Mouse (Mus musculus) c-Kit-positive CD71-negative TER-119-negative erythroid progenitor cells, embryonic 14.5 days (primary cell): Measurements from ENCODE around the gene Emilin1.

Source experiments
- DNase-seq: peaks from one replicate; pipeline ENCODE4 v3.0.0-alpha.2; 2013; ENCODE audit warnings: low read depth

The Emilin1 gene

GRCm38 (mm10) chr5:30907413-30908059, 5.7 kb upstream of the Emilin1 start, which contains the start of gene Ost4:
Ost4 (minus strand) TSS chr5:30907788.
- peak; percentile 93 for DNase-seq

- no peak for DNase-seq
These were observed 4.5 kb upstream of the Emilin1 start for GRCm38 (mm10) chr5:30908426-30909299.

GRCm38 (mm10) chr5:30909300-30909659, 3.9 kb upstream of the Emilin1 start:
- no peak for DNase-seq

- no peak for DNase-seq
These were observed 3.3 kb upstream of the Emilin1 start for GRCm38 (mm10) chr5:30909863-30910262.

DNA sequence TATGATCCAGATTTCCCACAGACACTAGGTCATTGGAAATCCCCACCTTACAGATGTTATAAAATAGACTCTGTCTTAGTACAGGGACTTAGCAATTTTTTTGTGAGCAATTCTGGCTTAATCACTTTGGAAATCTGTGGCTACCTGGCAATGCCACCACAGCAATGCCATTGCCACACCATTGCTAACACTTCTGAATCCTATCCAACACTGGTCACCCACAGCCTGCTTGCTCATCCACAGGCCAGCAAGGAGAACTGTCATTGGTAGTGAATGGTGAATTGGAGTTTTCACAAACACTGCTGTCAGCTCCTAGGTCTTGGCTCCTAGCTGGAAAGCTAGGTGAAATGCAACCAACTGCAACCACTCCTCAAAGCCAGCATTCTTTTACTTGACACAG, 2.7 kb upstream of the Emilin1 start:
- DNase-seq: no peak

- DNase-seq: no peak
These were observed 1.0 kb upstream of the Emilin1 start for GRCm38 (mm10) chr5:30912156-30912555.

DNA sequence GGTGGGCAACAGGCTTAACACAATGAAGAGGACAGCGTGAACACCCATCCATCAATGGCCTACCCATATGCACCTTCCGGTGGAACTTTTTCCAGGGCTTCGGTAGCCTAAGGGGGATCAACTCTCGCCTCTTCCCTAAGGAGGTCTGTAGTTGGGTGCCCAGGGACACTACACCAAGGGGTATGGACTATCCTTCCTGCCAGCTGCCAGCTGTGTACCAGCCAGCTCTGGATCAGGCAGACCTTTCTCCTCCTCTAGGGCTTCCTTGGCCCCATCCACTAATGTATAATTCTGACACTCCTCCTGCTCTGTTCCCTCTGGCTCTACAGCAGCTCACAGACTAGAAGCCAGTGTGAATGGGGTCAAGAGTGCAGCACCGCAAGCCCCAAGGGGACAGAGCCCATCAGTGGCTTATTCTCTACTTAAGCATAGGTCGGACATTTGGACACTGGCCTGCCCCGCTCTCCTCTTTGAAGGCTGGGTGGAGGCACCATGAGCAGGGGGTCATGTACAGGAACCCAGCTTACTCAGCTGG, 966 bp downstream of the Emilin1 start:
- no peak for DNase-seq

GRCm38 (mm10) chr5:30914849-30915248, 1.6 kb downstream of the Emilin1 start:
- DNase-seq: no peak

DNA sequence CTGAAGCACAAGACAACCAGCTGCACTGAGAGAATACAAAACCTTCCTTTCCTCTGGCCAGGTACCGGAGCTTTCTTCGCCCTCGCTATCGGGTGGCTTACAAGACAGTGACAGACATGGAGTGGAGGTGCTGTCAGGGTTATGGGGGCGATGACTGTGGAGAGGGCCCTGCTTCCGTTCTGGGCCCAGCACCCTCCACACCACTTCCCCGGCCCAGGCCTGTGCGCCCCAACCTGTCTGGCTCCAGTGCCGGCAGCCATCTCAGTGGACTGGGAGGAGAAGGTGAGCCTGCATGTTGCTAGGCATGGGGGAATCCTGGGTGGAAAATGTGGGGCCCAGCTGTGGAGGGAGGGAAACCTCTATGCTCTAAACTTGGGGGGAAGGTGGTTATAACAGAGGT, 2.3 kb downstream of the Emilin1 start:
- no peak for DNase-seq

DNA sequence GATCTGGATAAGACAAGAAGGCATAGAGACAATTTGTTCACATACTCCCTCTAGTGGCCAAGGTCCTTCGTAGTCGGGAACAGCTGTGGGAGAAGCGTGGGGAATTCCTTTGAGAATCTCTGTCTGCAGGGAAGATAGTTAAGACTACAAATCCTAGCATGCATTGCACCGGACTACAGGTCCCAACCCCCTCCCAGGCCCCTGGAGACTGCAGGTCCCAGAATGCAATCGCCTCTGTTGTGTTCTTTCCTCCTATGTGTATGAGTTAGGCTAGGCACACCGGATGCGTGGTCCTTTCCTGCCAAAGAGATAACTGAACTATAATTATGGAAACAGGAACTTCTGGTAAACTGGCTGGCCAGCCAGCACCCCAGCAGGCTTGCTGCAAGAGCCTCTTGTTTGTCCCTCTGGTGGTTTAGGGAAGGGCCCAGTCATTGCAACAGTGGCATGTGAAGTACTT, 2.8 kb downstream of the Emilin1 start:
- DNase-seq: peak; percentile 72

DNA sequence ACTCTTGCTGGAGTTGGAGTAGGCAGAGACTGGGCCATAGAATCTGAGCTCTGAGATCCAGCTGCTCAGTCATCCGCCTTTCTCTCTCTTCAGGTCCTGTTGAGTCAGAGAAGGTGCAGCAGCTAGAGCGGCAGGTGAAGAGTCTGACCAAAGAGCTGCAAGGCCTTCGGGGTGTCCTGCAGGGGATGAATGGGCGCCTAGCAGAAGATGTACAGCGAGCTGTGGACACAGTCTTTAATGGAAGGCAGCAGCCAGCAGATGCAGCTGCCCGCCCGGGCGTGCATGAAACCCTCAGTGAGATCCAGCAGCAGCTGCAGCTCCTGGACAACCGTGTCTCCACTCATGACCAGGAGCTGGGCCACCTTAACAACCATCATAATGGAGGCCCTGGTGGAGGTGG, 3.6 kb downstream of the Emilin1 start:
- DNase-seq: no peak

DNA sequence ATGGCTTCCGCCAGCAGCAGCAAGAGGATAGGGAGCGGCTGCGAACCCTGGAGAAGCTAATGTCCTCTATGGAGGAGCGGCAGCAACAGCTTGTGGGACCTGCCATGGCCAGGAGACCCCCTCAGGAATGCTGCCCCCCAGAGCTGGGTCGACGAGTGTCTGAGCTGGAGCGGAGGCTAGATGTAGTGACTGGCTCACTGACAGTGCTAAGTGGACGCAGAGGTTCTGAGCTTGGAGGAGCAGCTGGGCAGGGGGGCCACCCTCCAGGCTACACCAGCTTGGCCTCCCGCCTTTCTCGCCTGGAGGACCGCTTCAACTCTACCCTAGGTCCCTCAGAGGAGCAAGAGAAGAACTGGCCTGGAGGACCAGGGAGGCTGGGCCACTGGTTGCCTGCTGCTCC, 4.1 kb downstream of the Emilin1 start:
- DNase-seq: no peak

DNA sequence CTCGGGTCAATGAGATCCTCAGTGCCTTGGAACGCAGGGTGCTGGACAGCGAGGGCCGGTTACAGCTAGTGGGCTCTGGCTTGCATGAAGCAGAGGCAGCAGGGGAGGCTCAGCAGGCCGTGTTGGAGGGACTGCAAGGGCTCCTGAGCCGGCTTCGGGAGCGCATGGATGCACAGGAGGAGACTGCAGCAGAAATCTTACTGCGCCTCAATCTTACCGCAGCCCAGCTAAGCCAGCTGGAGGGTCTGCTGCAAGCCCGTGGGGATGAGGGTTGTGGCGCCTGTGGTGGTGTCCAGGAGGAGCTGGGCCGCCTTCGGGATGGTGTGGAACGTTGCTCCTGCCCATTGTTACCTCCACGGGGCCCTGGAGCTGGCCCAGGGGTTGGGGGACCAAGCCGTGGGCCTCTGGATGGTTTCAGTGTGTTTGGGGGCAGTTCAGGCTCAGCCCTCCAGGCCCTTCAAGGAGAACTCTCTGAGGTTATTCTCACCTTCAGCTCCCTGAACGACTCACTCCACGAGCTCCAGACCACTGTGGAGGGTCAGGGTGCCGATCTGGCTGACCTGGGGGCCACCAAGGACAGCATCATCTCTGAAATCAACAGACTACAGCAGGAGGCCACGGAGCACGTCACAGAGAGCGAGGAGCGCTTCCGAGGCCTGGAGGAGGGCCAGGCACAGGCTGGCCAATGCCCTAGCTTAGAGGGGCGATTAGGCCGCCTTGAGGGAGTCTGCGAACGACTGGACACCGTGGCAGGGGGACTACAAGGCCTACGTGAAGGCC, 4.9 kb downstream of the Emilin1 start:
- DNase-seq: no peak

DNA sequence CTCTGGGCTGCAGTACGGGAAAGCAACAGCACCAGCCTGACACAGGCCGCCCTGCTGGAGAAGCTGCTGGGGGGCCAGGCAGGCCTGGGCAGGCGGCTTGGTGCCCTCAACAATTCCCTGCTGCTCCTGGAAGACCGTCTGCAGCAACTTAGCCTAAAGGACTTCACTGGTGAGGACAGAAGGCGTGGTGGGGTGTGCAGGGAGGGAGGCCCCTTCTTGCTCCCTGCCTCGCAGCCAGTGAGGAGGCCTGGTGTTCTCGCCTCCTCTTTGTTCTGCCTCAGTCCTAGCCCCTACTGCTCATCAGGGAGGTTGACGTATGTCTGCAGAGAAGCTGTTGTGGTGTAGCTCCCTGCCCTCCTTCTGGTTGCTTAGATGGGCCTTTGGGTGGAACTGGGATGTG, 5.5 kb downstream of the Emilin1 start:
- no peak for DNase-seq

DNA sequence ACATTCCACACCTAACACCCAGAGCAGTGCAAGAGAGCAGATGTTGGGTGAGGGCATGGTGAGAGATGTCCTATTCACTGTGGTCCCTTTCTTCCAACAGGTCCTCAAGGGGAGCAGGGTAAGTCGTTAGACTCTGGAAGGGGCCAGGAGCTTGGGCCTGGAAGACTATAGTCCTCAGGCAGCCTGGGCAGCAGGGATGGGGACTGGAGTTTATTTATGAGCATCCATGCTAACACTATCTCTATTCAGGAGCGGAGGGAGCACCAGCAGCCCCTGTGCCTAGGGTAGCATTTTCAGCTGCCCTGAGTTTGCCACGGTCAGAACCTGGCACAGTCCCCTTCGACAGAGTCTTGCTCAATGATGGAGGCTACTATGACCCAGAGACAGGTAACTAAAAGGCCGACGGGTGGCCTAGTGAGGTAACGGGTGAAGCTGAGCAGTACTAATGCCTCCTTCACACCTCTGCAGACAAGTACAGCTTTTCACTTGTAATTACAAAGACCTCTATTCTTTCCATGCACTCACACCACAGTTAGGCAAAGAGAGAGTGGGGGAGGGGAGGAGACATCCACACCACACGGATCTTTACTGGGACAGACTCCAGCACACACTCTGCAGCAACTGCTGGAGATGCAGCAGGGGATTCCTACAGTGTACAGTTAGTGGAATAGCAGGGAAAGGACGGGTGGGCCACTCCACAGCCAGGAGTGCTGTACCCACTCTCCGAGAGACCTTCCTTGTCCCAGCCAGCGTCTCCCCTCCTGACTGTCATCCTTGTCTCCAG, 6.8 kb downstream of the Emilin1 start:
- no peak for DNase-seq

DNA sequence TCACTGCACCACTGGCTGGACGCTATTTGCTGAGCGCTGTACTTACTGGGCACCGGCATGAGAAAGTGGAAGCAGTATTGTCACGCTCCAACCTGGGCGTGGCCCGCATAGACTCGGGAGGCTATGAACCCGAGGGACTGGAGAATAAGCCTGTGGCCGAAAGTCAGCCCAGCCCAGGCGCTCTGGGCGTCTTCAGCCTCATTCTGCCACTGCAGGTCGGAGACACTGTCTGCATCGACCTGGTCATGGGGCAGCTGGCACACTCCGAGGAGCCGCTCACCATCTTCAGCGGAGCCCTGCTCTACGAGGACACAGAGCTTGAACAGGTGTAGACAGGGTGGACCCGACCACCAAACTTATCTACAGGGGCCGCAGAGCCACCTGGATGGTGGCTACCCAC, 7.4 kb downstream of the Emilin1 start:
- no peak for DNase-seq

DNA sequence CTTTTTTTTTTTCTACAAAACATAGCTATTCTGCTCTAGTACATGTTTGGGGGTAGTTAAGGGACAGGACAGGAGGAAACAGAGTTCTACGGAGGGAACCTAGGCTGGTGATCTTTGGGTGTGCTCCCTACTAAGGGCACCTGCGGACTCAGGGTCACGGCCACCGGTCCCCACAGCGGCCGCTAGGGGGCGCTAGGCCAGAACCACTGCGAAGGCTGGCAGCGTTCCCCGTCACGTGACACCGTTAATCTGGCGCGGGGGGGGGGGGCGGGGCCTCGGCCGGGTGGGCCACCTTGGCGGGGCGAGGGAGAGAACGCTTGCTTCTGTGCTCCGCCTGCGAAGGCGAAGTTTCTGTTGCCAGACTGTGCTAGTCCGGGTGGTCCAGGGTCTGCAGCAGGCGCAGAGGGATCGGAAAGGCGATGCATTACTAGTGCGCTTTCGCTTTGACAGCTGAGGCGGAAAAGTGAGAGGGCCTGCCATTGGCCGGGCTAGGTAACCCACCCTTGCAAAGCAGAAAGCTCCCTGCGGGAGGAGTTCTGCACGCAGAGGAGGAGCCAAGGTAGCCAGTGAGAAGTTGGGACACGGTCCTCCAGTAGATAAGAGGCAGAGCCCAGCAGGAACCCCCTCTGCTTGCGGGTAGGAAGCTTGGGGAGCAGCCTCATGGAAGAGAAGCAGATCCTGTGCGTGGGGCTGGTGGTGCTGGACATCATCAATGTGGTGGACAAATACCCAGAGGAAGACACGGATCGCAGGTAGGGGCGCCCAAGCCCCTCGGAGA, 8.2 kb downstream of the Emilin1 start, which contains the start of gene Khk:
TSS of gene Khk (plus strand) at position 176 of the 778 bp plus-strand sequence.
- DNase-seq: peak; percentile 88

- no peak for DNase-seq
These were observed 9.4 kb downstream of the Emilin1 start for GRCm38 (mm10) chr5:30922581-30923041.

DNA sequence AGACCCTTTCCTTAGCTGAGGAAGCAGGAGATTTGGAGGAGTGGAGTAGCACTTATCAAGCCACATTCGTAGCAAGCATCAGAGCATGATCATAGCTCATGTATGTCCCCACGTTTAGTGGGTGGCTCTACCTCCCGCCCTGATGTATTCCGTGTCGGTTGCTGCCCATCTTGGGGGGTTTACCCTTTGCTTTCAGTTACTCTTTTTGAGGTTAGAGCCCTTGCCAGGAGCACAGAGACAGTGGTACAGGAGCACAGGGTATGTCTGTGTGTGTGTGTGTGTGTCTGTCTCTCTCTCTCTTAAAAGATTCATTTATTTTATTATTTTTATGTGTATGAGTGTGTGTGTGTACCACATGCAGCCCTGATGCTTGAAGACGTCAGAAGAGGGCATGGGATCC, 9.9 kb downstream of the Emilin1 start:
- no peak for DNase-seq

- no peak for DNase-seq
These were observed 11.4 kb downstream of the Emilin1 start for GRCm38 (mm10) chr5:30924614-30925013.

- DNase-seq: no peak
These were observed 12.0 kb downstream of the Emilin1 start for GRCm38 (mm10) chr5:30925217-30925616.
